Mouse (Mus musculus) retina, embryonic 14.5 days (tissue): ENCODE data around the gene Mnat1.

Source experiments
- DNase-seq: peaks from one replicate; pipeline ENCODE4 v3.0.0-alpha.2; 2015; ENCODE audit warnings: low spot score

Mnat1 gene

GRCm38 (mm10) chr12:73231552-73231951 is 108.0 kb downstream of the Mnat1 start:
- DNase-seq = no peak

- no peak for DNase-seq
Measured at GRCm38 (mm10) chr12:73232586-73232985, 109.1 kb downstream of the Mnat1 start.

GRCm38 (mm10) chr12:73241960-73242359 is 118.4 kb downstream of the Mnat1 start:
- DNase-seq = no peak

GRCm38 (mm10) chr12:73245687-73246086 is 122.2 kb downstream of the Mnat1 start:
- no peak for DNase-seq

- no peak for DNase-seq
Measured at GRCm38 (mm10) chr12:73255006-73255405, 131.5 kb downstream of the Mnat1 start.

GRCm38 (mm10) chr12:73259269-73259668 is 135.8 kb downstream of the Mnat1 start:
- DNase-seq = no peak

- DNase-seq = no peak
Measured at GRCm38 (mm10) chr12:73260339-73260738, 136.8 kb downstream of the Mnat1 start.

GRCm38 (mm10) chr12:73265381-73265978 is 142.0 kb downstream of the Mnat1 start:
- DNase-seq = no peak

GRCm38 (mm10) chr12:73266597-73266996 is 143.1 kb downstream of the Mnat1 start:
- DNase-seq = no peak

GRCm38 (mm10) chr12:73268497-73268896 is 145.0 kb downstream of the Mnat1 start:
- DNase-seq = peak; percentile 20

- no peak for DNase-seq
Measured at GRCm38 (mm10) chr12:73269531-73269930, 146.0 kb downstream of the Mnat1 start.

GRCm38 (mm10) chr12:73269933-73270332 is 146.4 kb downstream of the Mnat1 start:
- DNase-seq = no peak

GRCm38 (mm10) chr12:73274921-73275320 is 151.4 kb downstream of the Mnat1 start:
- DNase-seq = no peak

GRCm38 (mm10) chr12:73286287-73287092 is 163.0 kb downstream of the Mnat1 start, which contains the start of the genes Trmt5 and Slc38a6:
Gene Trmt5, minus strand, starts transcription at chr12:73286710.
Gene Slc38a6, plus strand, starts transcription at chr12:73286779.
- peak; percentile 97 for DNase-seq

- no peak for DNase-seq
Measured at GRCm38 (mm10) chr12:73287609-73288008, 164.1 kb downstream of the Mnat1 start.

- no peak for DNase-seq
Measured at GRCm38 (mm10) chr12:73288626-73289025, 165.1 kb downstream of the Mnat1 start.

- DNase-seq = no peak
Measured at GRCm38 (mm10) chr12:73294884-73295283, 171.4 kb downstream of the Mnat1 start.

- no peak for DNase-seq
Measured at GRCm38 (mm10) chr12:73295505-73296140, 172.1 kb downstream of the Mnat1 start.

- no peak for DNase-seq
Measured at GRCm38 (mm10) chr12:73298621-73299020, 175.1 kb downstream of the Mnat1 start.

- no peak for DNase-seq
Measured at GRCm38 (mm10) chr12:73300531-73300930, 177.0 kb downstream of the Mnat1 start.

GRCm38 (mm10) chr12:73304636-73305035 is 181.1 kb downstream of the Mnat1 start:
- DNase-seq = no peak

GRCm38 (mm10) chr12:73307750-73308149 is 184.2 kb downstream of the Mnat1 start:
- no peak for DNase-seq

GRCm38 (mm10) chr12:73308711-73309110 is 185.2 kb downstream of the Mnat1 start:
- DNase-seq = no peak
